Mouse (Mus musculus) heart, adult 8-10 months (tissue): ENCODE measurements at regions not wholly inside any gene's neighbourhood (a gene's known extent, or its start where the extent isn't known, plus 50 kb on each side); places are given as distances from the start of the nearest gene placed in this dataset.
A peak's percentile ranks its signal among the peaks of the same experiment; 100 is the strongest.

ENCODE experiments used
- DNase-seq: peaks from one replicate; pipeline ENCODE4 v3.0.0; 2022; ENCODE audit warnings: low spot score

DNA sequence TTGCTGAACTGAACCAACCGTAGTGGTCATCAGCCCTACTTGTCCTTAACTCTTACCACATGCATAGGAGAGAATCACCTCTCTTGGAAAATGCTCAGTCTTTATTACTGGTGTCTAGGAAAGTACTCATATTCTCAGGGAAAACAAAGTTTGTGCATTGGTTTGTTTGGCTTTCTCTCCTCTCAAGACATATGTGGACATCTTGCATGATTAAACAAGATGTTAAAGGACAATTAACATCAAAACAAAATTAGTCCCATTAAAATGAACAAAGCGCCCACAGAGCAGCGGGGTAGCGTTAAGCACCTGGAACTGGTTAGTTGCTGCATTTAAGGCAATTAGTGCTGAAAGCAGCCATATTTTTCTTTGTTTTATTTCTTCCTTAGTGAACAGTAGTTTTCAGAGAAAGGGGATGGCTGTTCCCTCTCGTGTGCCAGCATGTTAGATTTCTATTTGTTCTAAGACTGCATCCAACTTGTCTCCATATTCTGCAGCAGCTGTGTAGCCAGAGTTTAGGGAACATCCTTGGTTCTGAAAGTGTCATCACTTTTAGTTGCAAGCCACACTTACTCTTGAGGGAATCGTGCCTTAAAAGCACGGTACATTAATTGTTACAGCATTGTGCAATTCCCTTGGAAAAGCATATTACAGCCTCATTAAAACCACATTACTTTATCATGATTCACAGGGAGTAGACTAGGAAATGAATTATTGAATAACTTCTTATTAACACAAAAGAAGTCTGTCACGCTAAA lies 137.7 kb downstream of the Ube2u start:
- no peak for DNase-seq

DNA sequence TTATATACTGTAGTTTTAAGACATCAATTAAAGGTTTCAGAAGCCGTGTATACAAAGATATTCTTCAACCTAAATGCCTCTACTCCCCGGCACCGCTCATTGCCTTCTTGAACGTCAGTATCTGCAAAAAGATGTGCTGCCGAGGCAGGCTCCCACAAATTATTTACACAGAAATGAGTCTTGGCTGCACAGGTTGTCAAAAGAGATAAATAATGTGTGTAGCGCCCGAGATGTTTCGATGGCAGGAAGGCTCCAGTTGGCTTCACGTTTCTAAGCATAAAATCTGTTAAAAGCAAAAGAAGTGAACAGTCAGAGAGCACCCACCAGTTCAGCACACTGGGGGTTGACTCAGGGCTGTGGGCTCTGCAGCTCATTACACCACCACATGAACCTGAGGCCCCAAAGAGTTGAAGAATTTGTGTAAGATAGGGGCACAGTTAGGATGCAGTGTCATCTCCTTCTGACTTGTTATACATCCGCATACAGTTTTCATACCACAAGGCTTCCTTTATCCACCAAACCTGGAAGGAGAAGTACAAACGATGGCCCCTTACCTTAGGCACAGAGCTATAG lies 138.4 kb downstream of the Ube2u start:
- no peak for DNase-seq

DNA sequence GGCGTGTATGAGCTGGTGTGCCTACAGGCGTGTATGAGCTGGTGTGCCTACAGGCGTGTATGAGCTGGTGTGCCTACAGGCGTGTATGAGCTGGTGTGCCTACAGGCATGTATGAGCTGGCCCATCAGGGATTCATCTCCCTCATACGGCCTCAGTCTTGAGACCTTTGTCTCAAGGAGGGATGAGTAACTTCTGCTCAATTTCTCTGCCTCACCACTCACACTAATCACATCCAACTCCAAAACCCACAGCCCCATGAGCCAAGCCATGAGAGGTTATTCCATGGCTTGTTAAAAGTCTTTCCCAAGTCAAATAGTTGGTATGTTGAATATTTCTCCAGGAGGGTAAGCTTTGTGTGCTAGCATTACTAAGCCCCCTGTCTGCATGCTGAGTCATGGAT lies 146.0 kb downstream of the Ube2u start:
- no peak for DNase-seq

DNA sequence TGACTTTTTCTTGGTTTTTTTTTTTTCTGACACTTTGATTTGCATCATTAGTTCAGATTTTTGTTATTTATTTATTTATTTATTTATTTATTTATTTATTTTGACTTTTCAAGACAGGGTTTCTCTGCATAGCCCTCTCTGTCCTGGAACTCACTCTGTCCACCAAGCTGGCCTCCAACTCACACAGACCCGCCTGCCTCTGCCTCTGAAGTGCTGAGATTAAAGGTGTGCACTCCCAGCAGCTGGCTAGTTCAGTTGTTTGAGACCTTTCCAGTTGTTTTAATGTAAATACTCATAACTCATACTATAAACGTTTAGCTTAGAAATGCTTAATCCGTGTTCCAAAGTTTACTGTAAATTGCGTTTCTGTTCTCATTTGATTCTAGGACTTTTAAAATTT lies 147.9 kb downstream of the Ube2u start:
- no peak for DNase-seq

DNA sequence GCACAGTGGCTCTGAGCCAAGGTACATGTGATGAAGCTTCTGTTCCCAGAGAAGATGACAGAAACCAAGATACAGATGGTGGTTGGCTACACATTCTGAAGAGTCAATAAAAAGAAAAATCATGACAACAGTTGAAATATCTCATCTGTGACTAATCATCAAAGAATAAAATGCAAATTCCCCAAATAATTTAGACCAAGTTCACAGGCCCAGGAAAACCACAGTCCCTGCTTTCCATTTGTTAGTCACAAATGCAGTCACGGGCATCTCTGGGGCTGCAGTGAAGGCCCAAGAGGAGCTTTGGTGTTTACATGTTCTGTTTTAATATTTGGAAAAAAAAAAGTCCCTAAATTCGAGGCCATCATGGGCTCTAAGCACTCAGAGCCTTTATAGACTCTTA lies 142.1 kb upstream of the Cachd1 start:
- no peak for DNase-seq

DNA sequence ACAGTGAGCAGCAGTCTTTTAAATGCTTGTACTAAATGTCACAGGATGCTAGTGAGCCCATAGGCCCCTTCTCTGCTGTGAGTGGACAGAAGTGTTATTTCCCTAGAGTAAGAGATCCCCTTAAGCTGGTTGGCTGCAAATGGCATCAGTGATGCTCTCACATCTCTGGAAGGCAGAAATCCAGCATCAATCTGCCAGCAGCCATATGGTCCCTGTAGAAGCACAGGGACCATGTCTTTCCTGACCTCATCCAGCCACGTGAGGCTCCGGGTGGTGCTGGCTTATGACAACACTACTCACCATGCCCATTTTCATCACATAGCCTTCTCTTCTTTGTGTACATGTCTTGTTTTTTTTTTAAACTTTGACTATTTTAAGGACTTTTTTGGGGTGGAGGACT lies 138.9 kb upstream of the Cachd1 start:
- DNase-seq: no peak

DNA sequence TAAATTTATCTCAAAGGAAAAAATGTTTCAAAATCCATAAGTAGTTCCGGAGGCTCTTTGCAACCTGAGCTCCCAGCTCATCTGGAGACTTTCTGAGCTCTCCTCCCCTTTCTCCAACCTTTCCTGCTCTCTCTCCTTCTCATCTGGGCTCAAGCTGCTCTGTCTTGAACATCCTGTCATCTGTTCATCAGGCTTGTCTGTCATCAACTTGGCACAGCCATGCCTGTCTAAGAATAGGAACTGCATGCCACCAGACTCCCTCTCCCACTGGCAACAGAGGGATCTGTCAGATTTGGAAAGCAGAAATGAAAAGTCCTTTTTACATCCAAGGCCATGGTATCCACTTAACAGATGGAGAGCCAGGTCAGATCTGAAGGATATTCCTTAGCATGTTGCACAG lies 115.3 kb upstream of the Cachd1 start:
- peak; percentile 13 for DNase-seq

DNA sequence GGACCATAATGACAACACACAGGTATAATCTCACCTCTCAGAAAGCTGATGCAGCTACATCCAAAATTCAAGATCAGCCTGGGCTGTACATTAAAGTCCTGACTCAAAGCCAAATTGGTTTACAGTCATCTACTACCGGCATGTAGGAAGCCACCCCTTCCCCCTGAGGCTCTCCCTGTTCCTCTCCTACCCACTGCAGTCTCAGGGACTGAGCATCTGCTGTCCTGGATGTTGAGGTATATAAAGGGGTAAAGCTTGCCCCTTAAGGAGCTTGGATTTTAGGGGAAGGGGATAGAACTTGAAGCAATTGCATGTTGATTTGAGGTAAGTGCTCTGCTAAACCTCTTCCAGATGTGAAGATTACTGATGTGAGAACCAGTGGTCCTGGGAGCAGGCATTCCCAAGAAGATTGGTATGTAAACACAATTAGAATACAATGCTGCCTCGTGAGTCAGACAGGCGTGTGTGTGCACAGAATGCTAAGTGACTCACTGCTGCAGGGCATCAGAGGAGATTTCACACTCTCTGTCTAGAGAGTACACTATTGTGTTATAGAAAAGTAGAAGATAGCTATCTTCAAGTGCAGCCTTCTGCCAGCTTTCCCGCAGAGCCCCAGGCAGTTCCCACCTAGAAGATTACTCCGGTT lies 111.7 kb upstream of the Cachd1 start:
- DNase-seq: no peak

DNA sequence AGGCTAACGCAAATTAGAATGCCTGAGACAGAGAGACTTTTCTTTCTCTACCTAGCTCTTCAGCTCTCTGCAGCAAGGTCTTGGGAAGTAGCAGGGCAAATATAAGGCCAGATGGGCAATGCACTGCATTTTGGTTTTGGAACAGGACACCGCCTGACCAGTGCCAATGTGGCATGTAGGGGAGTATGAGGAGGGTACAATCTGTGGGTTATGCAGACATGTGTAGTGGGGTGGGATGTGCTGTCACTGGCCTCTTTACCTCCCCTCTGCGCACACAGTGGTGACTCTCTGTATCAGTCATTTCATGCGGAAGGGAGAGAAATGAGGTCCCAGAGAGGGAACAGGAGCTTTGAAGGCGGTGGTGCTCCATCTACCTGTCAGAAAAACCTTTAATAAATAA lies 105.9 kb upstream of the Cachd1 start:
- DNase-seq: no peak

DNA sequence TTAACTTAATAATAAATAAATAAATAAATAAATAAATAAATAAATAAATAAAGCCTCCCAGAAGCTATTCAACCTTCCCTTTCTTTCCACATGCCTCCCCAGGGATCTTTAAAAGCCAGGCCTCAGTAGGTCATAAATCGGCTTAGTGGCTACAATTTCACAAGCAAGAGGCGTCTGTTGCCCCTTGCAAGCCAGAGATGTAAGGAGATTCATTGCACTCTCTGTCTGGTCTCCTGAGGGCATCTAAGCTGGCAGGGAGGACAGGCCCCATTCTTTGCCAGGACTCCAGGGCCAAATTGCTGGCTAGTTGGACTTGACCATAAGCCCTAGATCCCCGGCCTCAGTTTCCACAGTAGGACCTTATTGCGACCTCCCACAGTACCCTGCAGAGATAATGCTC lies 101.6 kb upstream of the Cachd1 start:
- no peak for DNase-seq

DNA sequence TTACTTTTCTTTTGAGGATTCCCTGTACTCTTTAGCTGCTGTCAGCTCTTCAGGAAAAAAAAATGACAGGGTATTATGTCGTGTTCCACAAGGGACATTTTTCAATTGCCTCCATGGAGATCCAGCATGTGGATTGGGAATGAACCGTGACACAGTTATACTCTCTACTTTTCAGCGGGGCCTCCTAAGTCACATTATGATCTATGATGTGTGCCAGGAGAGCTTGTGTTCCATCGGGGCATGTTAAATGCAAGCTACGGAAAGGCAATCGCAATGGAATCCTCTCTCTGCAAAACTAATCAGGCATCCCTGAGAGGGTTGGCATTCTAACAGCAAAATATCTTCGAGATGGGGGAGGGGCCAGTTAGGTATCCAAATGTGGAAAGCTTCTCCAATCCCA lies 92.7 kb upstream of the Cachd1 start:
- DNase-seq: no peak

DNA sequence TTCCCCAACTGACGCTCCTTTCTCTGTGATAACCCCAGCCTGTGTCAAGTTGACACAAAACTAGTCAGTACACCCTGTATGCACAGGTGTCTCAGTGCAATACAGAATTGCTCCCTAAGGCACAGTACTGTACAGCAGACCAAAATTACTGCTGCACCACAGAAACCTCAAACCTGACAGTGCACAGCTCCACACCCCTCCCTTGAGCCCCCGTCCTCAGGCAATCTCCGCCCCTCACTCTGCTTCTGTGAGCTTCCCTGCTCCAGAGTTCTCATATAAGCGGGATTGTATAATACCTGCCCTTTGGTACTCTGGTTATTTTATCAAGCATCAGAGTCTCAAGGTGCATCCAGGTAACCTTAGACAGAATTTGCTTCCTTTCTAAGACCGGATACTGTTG lies 76.5 kb upstream of the Cachd1 start:
- no peak for DNase-seq

DNA sequence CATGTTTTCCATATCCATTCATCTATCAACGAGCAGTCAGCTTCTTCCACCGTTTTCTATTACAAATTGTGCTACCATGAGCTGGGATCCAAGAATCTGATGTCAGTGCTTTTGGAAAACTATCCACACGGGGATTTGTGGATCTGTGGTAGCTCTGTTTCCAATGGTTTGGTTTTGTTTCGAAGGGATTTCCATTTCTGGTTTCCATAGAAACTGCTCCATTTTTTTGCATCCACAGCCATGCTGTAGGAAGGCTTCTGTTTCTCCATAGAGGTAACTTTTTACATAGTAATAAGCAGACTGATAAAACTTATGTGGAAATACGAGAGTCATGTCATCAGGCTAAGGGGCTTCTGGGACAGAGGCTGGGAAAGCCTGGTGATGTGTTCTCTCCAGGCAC lies 76.1 kb upstream of the Cachd1 start:
- DNase-seq: no peak

DNA sequence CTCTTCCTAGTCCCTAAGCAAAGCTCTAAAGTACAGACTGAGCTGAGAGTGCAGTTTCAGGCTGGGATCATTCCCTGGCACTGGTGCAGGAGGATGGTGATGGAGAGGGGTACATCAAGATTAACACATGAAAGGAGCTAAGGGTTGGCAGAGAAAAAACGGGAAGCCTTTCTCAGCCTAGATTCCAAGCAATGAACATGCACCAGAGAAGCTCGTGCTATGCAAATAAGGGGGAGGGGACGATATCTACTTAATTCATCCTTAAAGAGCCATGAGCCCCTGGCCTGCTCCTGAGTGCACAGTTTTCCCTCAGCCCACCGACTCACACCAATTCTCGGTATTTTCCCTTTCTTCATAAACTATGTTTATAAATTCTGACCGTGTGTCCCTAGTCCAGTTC lies 70.5 kb upstream of the Cachd1 start:
- no peak for DNase-seq

DNA sequence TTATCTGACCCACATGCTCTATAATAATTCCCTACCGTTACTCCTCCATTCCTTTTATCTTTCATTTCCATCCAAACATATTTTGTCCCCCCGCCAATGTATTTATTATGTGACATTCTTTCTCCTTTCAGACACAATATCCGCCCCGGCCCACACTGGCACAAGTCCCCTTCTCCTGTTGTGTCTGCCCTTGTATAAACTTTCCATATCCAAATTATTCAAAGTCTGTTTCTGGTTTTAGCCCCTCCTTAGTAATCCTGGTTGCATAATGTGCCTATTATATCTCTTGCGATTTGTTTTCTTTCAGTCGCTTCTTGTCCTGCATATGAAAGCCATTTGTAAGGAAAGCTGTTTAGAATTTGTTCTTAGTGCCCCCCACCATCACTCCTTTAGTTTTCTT lies 69.3 kb upstream of the Cachd1 start:
- no peak for DNase-seq

DNA sequence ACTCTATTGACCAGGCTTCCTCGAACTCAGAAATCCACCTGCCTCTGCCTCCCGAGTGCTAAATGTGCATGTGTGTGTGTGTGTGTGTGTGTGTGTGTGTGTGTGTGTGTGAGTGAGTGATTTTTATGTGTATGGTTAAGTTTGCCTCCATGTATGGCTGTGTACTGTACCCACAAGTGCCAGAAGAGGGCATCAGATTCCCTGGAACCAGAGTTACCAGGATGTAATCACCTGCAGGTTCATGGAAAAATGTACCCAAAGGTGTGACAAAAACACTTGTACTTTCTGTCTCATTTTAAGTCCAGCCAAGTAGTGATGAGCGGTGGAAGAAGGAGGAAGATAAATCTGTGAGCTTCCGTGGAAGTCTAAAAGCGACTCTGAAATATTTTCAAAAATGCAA lies 68.2 kb upstream of the Cachd1 start:
- DNase-seq: no peak

DNA sequence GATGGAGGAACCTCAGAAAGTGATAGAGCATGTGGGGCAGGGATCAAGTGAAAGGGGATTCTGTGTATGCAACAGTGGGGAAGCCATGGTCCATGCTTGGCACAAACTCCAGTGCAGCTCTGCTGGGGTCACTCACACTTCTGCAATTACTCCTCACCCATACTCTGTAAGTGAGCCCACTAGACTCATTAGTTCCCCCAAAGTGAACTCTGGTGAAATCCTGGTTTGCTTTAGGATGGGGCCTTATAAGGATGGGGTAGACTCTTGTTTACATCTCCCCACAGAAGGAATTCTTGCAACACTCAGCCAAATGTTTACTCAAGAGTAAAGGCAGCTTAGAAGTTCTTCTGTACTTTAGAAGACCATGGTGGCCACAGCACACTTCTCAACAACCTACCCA lies 62.2 kb upstream of the Cachd1 start:
- DNase-seq: no peak

DNA sequence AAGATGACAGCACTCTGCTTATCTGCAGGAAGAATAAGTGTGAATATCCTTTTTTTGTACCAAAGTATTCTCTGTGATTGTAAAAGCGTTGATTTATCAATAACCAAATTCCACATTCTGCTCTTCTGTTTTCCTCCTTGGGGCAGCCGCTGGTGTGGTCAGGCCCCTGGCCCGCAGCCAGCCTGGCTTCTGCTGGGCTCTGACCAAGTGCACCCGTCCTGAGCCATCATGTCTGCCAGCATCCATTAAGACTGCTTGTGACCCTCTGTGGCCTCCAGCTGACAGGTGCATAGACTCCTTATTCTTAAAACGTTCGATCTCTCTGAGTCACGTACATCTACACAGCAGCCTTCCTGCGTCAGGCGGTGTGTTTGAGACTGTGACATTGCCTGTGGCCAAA lies 58.9 kb upstream of the Cachd1 start:
- no peak for DNase-seq

DNA sequence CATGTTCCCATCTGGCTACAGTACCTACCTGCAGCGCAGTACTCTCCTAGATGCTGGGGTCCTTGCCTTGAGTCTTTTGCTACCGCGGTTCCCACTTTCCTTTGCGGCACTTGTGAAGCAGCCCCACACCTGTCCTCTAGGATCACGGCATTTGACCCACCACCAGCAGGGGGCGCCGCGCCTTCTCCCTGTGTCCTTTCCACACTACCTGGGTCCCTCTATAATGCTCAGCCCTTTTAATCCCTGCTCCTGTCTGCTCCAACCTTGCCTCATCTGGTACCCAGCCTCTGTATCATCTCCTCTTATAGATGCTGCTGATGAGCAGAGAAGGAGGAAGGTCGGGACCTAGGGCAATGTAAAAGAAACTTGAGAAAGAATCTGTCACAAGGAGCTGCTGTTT lies 53.9 kb upstream of the Cachd1 start:
- DNase-seq: peak; percentile 11

DNA sequence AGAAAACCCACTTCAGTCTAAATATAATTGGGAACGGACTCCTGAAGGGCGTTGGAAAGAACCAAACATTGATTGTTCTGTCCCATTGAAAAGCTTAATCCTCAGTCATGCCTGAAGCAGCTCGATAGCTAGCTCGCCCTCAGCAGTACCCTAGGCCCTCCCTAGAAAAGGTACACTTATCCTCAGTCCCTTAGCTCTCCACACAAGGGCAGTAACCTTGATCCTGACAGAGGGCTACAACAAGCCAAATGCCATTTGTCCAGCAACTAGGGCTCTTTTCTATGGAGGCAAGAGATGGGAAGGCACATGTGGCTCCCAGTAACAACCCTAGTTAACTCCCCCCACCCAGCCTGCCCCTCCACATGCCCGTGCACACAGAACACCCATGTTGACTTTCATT lies 53.4 kb upstream of the Cachd1 start:
- no peak for DNase-seq

DNA sequence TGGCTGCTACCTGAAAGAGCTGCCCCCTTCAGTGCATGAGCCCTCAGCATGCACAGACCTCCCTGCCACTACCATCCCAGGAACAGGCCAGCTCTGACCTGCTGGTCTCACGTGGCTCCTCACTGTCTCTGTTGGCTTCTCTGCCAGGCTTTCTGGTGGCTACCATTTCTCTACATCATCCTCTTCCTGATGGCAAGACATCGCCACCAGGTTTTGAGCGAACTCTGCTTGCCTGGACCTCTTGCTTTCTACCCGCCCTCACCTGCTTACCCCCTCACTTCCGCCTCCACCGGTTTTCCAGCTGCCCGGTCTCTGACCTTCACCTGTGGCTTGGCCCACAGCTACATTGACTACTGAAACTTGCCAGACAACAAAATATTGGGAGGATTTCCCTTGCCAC lies 50.7 kb upstream of the Cachd1 start:
- no peak for DNase-seq

DNA sequence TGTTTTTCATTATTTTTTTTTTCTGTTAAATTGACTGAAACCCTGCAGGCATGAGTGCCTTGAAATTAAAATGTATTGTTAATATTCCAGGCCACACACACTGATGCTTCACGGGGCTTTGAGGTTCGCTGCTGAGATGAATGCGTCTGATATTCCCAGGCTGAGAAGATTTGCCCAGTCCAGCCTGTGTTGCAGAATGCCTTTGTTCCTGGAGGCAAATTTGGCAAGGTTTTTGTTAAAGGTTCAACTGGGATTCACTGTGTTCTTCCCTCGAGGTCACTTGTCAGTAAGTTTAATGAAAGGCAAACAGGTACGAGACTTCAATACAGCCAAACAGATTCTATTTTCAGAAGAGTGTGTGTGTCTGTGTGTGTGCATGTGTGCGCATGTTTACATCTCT lies 50.0 kb upstream of the Cachd1 start:
- DNase-seq: no peak
